Mouse (Mus musculus) neural tube, embryonic 10.5 days (tissue): ENCODE measurements around the gene Kcnab2.

ENCODE experiments used
- DNase-seq: peaks from one replicate; pipeline ENCODE4 v3.0.0-alpha.2; 2017; ENCODE audit warnings: low spot score; ENCODE audit errors: extremely low spot score

Kcnab2 gene

DNA sequence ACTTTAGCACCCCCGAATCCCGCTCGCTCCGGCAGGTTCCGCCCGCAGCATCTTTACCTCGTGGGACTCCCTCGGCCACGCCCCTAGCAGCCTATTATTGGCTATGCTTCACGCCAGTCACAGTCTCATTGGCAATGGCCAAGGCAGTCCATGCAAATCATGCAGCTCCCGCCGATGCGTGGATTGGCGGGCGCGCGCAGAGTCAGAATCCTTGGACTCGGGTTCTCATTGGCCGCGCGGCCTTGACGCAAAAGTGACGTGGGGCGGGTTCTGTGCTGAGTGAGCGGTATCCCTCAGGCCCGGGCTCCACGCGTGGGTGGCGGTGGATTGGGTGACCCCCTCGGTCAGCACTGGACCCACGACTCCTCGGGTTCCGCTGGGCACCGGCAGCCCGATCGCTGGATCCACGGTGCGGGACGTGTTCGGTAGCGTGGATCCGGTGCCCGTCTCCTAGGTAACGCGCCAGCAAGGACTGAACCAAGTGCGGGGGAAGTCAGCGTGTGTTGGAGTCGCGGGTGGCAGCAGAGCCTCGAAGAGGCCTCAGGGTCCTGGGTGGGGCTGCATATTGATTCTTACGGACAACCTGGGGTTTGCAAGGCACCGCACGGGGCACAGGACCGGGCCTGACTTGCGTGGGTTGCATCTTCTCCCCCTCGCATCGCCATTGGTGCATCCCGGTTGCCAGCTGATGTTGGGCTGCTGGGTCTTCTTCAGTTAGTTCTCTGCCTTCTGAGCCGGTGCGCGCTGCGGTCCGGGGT, at the start of gene Kcnab2:
Gene Kcnab2, minus strand, starts transcription at position 406 of the 758 bp plus-strand sequence.
- DNase-seq: peak; percentile 99

DNA sequence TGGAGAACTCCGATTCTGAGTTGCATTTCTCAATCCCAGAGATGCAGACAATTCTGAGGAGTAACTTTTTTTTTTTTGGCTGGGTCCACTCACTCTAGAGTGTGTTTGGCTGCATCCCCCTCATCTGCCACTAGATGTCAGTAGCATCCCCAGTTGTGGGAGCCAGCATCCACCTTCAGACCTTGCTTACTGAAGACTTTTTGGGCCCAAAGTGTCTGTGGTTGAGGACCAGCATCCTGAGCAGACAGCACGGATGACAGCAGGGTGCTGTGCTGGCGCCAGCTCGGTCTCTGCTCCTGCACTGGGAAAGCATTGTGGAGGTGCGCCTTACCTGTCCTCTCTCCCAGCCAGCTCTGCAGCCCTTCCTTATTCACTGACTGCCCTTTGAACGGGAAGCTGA, 42.4 kb upstream of the Kcnab2 start:
- peak; percentile 75 for DNase-seq

DNA sequence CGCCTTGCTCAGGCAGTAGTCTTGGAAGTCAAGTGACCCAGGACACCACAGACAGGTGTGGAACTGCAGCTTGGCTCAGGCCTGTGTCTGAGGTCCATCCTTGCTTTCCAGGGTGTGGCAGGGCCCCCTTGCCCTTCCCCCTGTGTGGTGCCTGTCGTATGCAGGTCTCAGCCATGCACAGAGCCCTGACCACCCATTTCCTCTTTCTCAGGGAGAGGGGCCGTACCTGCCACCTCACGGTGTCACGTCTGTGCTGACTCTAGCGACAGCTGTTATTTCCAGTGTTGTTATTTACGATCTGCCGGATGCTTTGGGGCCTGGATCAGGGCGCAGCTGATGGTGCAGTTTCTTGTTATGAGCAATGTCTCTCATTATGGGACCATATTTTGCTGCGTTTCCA, 41.4 kb upstream of the Kcnab2 start:
- DNase-seq: no peak

DNA sequence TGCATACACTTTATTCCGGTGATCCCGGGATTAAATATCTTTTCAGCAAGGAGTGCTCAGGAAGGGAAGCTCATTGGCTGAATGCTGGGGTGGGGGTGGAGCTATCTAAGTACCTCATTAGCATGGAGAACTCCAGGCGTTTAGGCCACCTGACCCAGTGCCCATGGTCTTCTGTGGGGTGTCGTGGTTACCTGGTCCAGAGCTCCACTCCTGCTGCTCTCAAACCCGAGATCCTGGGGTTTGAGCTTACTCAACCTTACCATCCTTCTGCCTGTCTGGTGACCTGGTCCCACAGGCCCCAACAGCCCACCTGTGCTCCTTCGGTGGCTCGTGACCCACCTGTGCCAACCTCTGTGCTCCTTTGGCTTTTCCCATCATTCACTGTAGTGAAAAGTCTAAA, 37.2 kb upstream of the Kcnab2 start:
- DNase-seq: no peak

- peak; percentile 42 for DNase-seq
Measured at GRCm38 (mm10) chr4:152512221-152512925, 34.7 kb upstream of the Kcnab2 start.

DNA sequence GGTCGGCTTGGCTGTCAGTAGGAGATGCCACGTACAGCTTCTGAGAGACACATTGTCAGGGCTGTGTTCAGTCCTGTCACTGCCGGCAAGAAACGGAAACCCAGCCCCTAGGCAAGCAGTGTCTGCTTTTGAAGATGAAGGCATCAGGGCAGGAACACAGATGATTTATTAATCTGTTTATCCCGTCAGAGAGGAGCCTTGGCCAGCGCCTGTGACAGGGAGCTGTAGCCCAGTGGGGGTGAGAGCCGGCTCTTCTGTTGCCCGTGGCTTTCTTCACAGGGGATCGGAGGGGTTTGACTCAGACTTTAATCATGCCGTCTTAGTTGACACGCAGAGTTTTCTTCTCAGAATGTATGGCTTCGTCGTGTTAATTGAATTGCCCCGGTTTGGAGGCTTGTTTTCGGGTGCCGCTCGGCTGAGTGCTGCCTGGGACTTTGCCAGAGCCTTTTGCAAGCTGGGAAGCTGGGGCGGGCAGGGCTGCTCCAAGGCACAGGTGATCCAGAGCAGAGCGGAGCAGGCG, 16.7 kb upstream of the Kcnab2 start:
- DNase-seq: no peak

DNA sequence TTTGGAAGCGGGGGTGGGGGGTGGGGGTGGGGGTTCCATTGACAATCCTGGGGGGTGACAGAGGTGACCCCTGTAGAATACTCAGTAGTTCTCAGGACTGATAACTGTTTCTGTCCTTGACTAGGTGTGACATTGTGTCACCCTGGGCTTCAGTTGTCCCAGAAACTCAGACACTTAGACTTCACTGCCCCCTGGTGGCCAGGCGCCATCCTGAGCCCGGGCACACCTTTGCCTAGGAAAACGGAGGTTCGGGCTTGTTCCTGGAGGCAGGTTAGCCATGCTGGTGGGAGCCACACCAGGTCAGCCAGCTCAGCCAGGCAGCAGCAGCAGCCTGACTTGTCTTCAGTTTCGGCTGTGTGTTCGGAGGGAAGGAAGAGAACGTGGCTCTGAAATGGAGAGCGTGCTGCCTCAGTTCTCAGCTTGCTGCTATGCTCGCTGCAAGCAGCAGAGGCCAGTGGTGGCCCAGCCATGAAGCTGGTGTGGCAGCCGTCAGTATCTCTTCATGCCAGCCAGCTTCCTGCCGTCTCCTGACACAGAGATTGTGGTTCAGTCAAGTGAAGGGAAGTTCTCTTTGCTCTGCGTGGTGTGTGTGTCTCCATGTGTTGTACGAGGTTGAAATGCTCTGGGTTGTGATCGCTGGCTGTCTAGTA, 13.7 kb upstream of the Kcnab2 start:
- peak; percentile 69 for DNase-seq

- DNase-seq: no peak
Measured at GRCm38 (mm10) chr4:152490311-152490710, 12.6 kb upstream of the Kcnab2 start.

- DNase-seq: no peak
Measured at GRCm38 (mm10) chr4:152488046-152488445, 10.4 kb upstream of the Kcnab2 start.

- DNase-seq: no peak
Measured at GRCm38 (mm10) chr4:152480426-152480825, 2.8 kb upstream of the Kcnab2 start.

GRCm38 (mm10) chr4:152478224-152478567, 525 bp upstream of the Kcnab2 start:
- DNase-seq: no peak

- DNase-seq: no peak
Measured at GRCm38 (mm10) chr4:152477106-152477465, 585 bp downstream of the Kcnab2 start.

GRCm38 (mm10) chr4:152476427-152477023, 1.1 kb downstream of the Kcnab2 start, which contains the start of gene Nphp4:
Gene Nphp4, plus strand, starts transcription at chr4:152476706.
- DNase-seq: no peak

DNA sequence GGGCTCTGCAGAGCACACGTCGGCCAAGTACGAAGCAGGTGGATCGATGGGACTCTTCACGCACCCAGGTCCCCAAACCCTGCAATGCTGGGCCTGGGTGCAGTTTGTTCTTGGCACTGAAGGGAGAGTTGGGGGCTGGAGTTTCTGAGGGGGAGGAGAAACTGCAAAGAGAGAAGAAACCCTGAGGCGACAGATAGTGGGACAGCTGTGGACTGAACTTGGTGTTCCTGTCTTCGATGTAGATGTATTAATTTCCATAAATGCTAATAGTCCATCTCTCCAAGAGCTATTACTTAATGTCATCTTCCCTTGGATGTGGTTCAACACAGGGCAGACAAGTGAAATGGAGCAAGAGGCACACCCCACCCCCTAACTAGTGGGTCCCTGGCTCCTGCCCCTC, 1.7 kb downstream of the Kcnab2 start:
- DNase-seq: no peak

DNA sequence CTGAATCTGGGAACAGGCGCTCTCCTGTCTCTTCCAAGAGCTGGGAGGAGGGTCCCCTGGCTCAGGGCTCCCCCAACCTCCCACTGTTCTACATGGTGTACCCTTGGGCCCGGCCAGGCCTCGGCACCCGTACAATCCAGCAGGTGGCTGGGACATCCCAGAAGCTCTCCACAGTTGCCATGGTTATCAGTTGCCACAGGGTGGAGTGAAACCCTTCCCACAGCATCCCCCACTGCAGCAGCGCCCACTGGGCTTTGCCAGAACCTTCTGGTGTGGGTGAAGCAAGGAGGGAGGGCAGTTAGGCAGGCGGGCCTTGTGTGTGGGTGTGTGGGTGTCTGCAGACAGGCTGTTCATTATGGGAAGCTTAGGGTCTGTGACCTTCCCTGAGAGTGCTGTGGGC, 9.7 kb downstream of the Kcnab2 start:
- no peak for DNase-seq

DNA sequence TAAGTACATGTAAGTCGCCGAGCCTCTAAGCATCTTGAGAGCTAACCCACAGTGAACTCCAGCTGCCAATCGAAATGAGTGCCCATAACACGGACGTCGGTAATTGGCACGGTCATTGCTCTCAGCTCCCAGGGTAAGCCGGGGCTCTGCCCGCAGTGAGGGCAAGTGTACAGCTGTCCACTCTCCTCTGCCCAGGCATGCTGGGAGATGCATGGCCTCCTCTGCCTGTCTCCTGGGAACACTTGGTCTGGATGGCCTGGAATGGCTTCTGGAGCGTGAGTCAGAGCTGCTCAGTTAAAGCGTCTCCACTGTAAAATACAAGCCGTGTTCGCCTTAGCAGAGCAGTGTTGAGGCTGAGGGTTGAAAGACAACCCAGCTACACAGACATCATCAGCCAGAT, 11.1 kb downstream of the Kcnab2 start:
- no peak for DNase-seq

DNA sequence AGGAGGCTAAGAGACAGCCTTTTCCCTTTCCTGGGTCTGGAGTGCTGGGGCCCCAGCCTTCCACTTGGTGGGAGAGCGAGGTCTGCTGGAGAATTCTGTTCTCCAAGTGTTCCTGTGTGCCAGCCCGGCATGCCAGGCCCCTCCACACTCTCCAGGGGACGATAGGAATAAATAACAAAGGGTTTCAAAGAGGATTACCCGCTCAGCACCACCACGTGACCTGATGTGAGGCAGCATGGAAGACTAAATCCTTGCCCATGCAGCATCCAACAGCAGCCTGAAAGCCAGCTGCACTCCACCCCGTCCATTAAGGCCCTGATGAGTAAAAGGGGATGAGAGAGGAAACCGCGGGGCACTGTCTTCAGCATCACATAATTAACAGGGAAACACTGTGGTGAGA, 12.6 kb downstream of the Kcnab2 start:
- DNase-seq: no peak

DNA sequence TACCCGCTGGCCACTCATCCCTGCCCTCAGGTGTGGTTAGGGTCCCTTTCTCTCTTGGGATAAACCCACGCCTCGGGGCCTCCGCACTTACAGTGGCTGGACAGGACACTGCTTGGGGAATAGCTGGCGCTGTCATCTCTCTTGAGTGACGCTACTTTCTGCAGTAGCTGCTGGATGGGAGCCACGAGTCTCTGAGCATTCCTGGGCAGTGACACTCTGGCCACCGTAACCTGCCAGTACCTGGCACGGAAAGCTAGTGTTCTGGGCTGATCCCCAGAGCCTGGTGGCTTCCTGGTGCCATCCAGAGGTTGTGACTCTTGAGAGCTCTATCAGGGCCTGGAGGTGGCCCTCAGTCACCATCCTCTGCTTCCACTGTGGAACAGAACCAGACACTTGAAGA, 14.5 kb downstream of the Kcnab2 start:
- no peak for DNase-seq

GRCm38 (mm10) chr4:152462516-152462915, 15.2 kb downstream of the Kcnab2 start:
- no peak for DNase-seq

GRCm38 (mm10) chr4:152457673-152458072, 20.0 kb downstream of the Kcnab2 start:
- no peak for DNase-seq

DNA sequence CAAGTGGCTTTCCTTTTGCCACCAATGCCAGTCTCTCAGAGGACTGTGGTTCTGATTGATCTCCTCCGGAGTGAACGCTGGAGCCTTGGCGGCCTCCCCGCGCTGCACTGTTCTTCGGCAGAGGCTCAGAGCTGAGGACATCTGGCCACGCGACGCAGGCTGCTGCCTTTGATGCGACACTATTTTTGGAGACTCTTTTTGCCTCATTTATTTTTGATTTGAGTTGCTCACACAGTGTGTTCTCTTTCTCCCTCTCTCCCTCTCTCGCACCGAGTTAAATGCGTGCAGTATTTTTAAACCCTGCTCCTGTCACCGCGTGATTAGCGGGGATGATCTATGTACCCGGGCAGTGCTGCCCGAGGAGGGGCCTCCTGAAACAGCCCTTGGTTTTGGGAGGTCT, 21.1 kb downstream of the Kcnab2 start:
- DNase-seq: no peak

DNA sequence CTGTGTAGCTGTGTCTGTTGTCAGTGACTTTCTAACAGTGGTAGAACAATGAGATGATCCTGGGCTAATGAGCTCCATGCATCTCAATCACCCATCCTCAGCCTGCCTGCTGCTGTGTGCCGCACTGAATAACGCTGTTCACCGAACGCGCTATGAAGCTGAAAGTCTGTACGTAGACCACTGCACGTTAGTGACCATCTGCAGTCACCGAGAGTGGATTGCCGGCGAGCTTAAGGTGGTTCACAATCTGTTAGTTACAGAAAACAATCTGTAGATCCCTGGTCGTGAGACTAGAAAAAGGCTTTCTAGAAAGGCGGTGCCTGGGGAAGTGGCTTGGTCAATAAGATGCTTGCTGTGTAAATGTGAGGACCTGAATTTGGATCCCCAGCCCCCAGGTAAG, 23.5 kb downstream of the Kcnab2 start:
- no peak for DNase-seq
